Mouse (Mus musculus): Measurements from ENCODE around the gene Rgs6. TPM values are rescaled to one million over a fixed set of nuclear protein-coding genes. Genes with fewer than 3 reads are reported as not detected.

Gene Rgs6
- polyA plus RNA-seq, 1 experiment from 2014 or later: 4.5 TPM

DNA sequence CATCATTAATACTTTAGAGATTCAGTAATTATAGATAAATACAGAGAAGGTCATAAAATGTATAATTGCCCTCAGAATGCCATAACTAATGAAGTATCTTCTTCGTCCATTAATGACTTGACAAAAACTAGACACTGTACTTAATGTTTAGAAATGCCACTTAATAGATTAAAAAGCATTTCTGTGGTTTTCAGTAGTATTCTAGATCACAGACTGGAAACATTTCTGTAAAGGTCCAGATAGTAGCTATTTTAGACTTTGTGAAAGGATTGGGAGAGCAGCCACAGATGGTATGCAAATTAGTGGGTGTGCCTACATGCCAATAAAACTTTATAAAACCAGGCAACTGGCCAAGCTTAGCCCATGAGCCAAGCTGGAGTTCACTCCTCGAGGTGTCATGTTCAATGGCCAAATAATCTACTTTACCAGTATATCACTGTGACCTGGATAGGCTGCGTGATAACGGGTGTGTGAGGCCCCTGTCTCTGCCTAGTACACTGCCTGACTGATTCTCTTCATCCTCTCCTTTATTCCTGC lies 82.2 kb downstream of the Rgs6 start:
- H3K4me2 ChIP-seq: no peak overlapping the region
- no peak overlapping the region for H3K4me3 ChIP-seq
- H3K27me3 ChIP-seq: no peaks in the 10 kb centered on the region
- H3K36me3 ChIP-seq (ENCODE audit: poor library complexity, severe bottlenecking): no peaks in the 10 kb centered on the region
- WGBS: 64% methylated on average over 4 of the region's 4 CpGs
- H3K9ac ChIP-seq: no peak overlapping the region
- H3K27ac ChIP-seq: no peak overlapping the region
- H3K4me1 ChIP-seq: no peaks in the 10 kb centered on the region
- ATAC-seq: no peak
- no peaks in the 10 kb centered on the region for H3K9me3 ChIP-seq (replicated peaks)

DNA sequence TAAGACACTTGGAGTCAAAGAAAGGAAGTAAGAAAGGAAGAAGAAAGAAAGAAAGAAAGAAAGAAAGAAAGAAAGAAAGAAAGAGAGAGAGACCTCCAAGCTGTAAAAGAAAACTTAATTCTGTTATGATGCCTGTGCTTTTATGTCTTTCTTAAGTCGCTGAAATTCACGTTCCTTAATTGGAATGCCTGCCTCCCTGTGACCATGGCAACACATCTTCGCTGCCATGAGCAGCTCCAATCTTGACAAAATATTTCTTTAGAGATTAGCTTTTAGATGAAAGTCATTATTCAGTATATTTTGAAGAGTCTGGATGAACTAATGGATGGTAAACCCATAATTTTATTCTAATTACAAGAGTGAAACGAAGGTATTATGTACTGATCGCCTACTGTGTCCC lies 83.5 kb downstream of the Rgs6 start:
- no peak overlapping the region for H3K4me3 ChIP-seq
- H3K27me3 ChIP-seq: no peaks in the 10 kb centered on the region
- H3K9me3 ChIP-seq (replicated peaks): no peaks in the 10 kb centered on the region
- H3K36me3 ChIP-seq (ENCODE audit: poor library complexity, severe bottlenecking): no peaks in the 10 kb centered on the region
- WGBS: 47% methylated on average over 5 of the region's 5 CpGs
- ATAC-seq: no peak
- no peak overlapping the region for H3K4me2 ChIP-seq
- no peaks in the 10 kb centered on the region for H3K4me1 ChIP-seq
- no peak overlapping the region for H3K9ac ChIP-seq
- H3K27ac ChIP-seq: no peak overlapping the region

DNA sequence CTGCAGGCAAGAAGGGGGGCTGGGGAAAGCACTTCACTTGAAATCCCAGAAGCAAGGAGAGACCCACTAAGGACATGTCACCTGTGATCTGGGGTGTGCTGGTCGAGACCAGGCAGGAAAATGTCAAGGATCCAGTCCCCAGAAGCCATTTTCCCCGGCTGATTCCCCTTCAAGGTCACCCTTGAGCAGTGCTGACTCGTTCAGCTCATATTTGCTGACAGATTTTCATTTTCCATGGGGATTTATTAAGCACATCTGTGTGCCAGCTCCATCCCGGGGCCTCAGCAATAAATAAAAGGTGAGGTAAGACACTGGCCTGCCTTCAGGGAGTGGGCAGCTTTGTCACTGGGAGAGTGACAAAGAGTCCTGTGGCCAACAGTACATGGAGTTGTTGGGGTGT lies 87.0 kb downstream of the Rgs6 start:
- H3K4me2 ChIP-seq: no peak overlapping the region
- no peaks in the 10 kb centered on the region for H3K27me3 ChIP-seq
- H3K4me3 ChIP-seq: no peak overlapping the region
- WGBS: 78% methylated on average over 4 of the region's 4 CpGs
- no peaks in the 10 kb centered on the region for H3K9me3 ChIP-seq (replicated peaks)
- H3K36me3 ChIP-seq (ENCODE audit: poor library complexity, severe bottlenecking): no peaks in the 10 kb centered on the region
- no peak overlapping the region for H3K27ac ChIP-seq
- H3K4me1 ChIP-seq: no peaks in the 10 kb centered on the region
- H3K9ac ChIP-seq: no peak overlapping the region
- no peak for ATAC-seq

DNA sequence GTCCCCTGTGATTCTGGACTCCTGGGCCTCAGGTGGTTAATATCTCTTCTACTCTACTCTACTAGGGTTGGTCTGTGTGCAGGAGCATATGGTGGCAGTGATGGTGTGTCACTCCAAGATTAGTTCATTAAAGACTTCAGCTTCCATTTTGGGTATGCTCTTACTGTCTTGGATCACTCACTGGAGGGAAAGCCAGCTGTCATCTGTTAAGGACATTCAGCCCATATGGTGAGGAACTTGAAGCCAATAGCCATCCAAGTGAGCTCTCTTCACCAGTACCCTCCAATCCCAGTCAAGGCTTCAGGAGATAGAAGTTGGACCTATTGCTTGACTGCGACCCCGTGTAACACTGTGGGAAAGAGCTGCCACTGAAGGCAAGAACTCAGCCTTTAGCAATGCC lies 98.9 kb downstream of the Rgs6 start:
- no peaks in the 10 kb centered on the region for H3K27me3 ChIP-seq
- no peak for ATAC-seq
- H3K9ac ChIP-seq: no peak overlapping the region
- no peaks in the 10 kb centered on the region for H3K4me1 ChIP-seq
- no peaks in the 10 kb centered on the region for H3K36me3 ChIP-seq (ENCODE audit: poor library complexity, severe bottlenecking)
- H3K9me3 ChIP-seq (replicated peaks): no peaks in the 10 kb centered on the region
- no peak overlapping the region for H3K4me3 ChIP-seq
- H3K27ac ChIP-seq: no peak overlapping the region
- H3K4me2 ChIP-seq: no peak overlapping the region
- WGBS: 91% methylated on average over 2 of the region's 2 CpGs

DNA sequence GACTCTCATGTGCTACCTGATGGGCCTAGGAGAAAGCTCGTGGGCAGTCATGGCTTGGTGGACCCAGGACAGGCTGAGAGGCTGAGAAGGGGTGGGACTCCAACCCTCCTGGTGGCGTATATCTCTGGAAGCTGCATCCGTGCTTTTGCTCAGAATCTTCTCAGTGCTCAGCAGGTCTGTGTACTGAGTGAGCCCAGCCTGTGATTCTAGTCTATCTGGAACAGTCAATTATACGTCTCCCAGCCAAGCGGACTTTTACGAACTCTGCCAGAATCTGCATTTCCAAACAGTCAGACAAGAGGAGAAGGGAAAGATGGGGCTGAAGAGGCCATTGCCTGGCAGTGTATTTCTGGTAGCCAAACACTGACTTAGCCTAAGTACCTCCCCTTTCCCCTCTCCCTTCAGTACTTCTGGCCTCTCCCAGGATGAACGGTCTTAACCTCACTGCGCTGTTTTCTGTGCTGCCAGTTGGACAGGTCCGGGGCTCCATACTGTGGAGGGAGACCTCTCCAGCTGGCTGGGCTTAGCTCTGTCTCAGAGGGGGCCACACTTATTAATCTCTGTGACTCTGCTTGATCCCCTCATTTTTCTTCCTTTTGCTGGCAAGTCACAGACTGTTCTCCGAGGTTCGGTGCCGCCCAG lies 110.9 kb downstream of the Rgs6 start:
- Histone ChIP-seq H3K4me3 (no peak overlapping the region), H3K4me2 (no peak overlapping the region), H3K27ac (no peak overlapping the region), H3K9me3 (replicated peaks) (no peaks in the 10 kb centered on the region), H3K36me3 (ENCODE audit: poor library complexity, severe bottlenecking) (no peaks in the 10 kb centered on the region), H3K27me3 (no peaks in the 10 kb centered on the region), H3K4me1 (no peaks in the 10 kb centered on the region), H3K9ac (no peak overlapping the region)
- 83% methylated on average over 12 of the region's 12 CpGs for WGBS
- ATAC-seq: no peak

DNA sequence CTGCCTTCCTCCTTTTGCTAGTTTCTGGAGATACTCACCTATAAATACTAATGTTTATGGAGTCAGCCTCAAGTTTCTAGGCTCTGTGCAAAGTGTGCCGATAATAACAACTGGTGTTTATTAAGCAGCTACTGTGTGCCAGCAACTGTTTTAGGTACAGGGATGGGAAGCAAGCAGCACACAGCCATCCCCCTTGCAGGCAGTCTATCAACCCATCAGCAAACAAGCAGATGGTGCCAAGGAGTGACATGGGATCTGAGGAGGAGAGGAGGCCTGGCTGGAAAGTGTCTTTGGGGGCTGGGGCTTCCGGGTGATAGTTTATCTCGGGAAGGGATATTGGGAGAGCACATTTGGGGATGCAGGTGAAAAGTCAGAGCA lies 111.4 kb downstream of the Rgs6 start:
- H3K4me3 ChIP-seq: no peak overlapping the region
- H3K9me3 ChIP-seq (replicated peaks): no peaks in the 10 kb centered on the region
- no peaks in the 10 kb centered on the region for H3K27me3 ChIP-seq
- WGBS: 85% methylated on average over 3 of the region's 3 CpGs
- no peak overlapping the region for H3K4me2 ChIP-seq
- peak; percentile 45; the same call in 1 of the 2 replicates for ATAC-seq
- no peaks in the 10 kb centered on the region for H3K36me3 ChIP-seq (ENCODE audit: poor library complexity, severe bottlenecking)
- H3K4me1 ChIP-seq: no peaks in the 10 kb centered on the region
- no peak overlapping the region for H3K27ac ChIP-seq
- H3K9ac ChIP-seq: no peak overlapping the region

DNA sequence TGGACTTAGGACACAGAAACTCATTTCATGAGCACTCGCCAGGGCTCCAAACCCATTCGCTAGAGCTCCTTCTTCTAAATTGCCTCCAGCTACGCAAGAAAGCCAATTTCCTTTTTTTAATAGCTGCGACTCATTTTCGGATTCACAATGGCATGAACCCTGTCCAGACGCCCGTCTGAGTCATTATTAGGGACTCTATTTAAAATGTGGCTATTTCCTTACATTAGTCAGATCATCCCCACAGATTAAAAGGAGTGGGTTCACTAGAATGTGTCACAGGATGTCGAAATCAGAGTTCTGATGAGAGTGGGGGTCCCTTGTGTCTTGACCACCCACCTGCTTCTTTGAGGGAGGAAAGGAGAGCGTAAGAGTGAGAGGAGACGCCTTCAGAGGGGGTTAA lies 112.1 kb downstream of the Rgs6 start:
- no peaks in the 10 kb centered on the region for H3K36me3 ChIP-seq (ENCODE audit: poor library complexity, severe bottlenecking)
- H3K27me3 ChIP-seq: no peaks in the 10 kb centered on the region
- no peak overlapping the region for H3K9ac ChIP-seq
- WGBS: 64% methylated on average over 10 of the region's 10 CpGs
- H3K27ac ChIP-seq: no peak overlapping the region
- no peaks in the 10 kb centered on the region for H3K4me1 ChIP-seq
- no peak overlapping the region for H3K4me3 ChIP-seq
- H3K9me3 ChIP-seq (replicated peaks): no peaks in the 10 kb centered on the region
- no peak for ATAC-seq
- no peak overlapping the region for H3K4me2 ChIP-seq

DNA sequence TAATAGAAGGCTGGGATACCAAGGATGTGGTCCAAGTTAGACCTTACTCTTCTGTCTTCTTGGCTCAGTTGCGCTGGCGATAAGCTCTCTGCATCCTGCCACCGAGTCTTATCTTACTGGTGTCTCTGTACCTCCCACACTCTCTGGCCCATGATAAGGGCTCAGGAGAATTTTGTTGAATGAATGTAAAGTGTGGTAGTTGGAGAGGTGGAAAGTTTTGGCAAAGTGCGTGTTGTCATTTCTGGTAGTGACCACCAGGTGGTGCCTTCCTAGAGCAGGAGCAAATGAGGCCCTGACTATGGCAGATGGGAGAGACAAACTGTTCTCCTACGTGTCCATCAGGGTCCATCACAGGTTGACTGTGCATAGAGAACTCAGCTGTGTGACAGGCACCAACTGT lies 112.7 kb downstream of the Rgs6 start:
- 60% methylated on average over 5 of the region's 5 CpGs for WGBS
- no peak overlapping the region for H3K27ac ChIP-seq
- ATAC-seq: no peak
- H3K36me3 ChIP-seq (ENCODE audit: poor library complexity, severe bottlenecking): no peaks in the 10 kb centered on the region
- no peak overlapping the region for H3K4me2 ChIP-seq
- no peaks in the 10 kb centered on the region for H3K4me1 ChIP-seq
- H3K9ac ChIP-seq: no peak overlapping the region
- no peaks in the 10 kb centered on the region for H3K27me3 ChIP-seq
- H3K9me3 ChIP-seq (replicated peaks): no peaks in the 10 kb centered on the region
- H3K4me3 ChIP-seq: no peak overlapping the region

DNA sequence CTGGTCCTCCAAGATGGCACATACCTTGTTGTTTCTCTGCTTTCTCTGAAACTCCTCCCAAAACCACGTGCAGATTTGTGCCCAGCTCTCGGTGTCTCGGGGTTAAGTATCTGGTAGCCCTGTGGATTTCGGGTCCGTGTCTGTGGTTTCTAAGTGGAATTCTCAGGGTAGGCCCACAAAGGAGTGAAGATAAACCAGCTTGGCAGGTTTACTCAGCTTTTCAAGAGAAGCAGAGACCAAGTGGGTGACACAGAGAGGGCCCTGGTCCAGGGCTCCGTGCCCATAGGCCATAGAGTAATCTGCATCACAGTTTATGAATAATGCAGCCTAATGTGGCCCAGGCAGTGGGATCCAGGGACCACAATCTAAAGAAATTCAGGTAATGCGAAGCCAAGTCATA lies 113.3 kb downstream of the Rgs6 start:
- Histone ChIP-seq H3K27ac (no peak overlapping the region), H3K9me3 (replicated peaks) (no peaks in the 10 kb centered on the region), H3K9ac (no peak overlapping the region), H3K4me1 (no peaks in the 10 kb centered on the region), H3K27me3 (no peaks in the 10 kb centered on the region), H3K4me2 (no peak overlapping the region), H3K4me3 (no peak overlapping the region), H3K36me3 (ENCODE audit: poor library complexity, severe bottlenecking) (no peaks in the 10 kb centered on the region)
- WGBS: 85% methylated on average over 7 of the region's 7 CpGs
- ATAC-seq: no peak

DNA sequence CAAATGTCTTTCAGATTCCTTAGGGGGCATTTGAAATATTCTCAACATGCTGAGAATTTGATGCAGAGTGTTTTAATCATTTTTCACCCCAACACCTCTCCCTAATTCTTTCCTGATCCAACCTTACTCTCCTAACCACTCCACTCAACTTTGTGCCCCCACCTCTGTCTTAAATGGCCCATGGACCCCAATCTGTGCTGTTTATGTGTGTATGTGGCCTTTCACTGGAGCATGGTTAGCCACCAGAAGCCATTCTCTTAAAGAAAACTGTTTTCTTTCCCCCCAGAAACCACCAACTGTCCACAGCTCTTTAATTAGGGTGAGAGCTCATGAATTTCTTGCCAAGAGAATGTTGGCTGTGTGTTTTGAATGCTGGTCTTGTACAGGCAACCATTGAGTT lies 122.3 kb downstream of the Rgs6 start:
- Histone ChIP-seq H3K27me3 (no peaks in the 10 kb centered on the region), H3K4me2 (no peak overlapping the region), H3K27ac (no peak overlapping the region), H3K4me1 (no peaks in the 10 kb centered on the region), H3K9me3 (replicated peaks) (no peaks in the 10 kb centered on the region), H3K4me3 (no peak overlapping the region), H3K36me3 (ENCODE audit: poor library complexity, severe bottlenecking) (no peaks in the 10 kb centered on the region), H3K9ac (no peak overlapping the region)
- no peak for ATAC-seq

DNA sequence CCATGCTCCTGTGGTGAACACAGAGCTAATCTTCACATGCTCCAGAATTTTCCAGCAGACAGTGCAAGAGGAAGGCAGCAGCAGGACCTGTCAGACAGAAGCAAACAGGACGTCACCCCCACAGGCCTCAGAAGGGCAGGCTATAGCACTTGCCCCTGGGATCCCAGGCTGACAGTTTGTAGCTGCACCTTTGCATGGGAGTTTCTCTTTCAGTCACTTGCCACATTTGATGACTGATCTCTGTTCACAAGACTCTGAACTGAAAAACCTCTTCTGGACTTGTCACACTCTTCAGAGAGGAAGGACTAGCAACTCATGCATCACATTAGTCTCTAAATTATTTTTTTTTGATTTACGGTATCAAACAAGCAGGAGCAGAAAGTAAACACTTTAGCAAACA lies 126.2 kb downstream of the Rgs6 start:
- no peak overlapping the region for H3K4me2 ChIP-seq
- H3K36me3 ChIP-seq (ENCODE audit: poor library complexity, severe bottlenecking): no peaks in the 10 kb centered on the region
- H3K4me1 ChIP-seq: no peaks in the 10 kb centered on the region
- ATAC-seq: no peak
- H3K9ac ChIP-seq: no peak overlapping the region
- no peaks in the 10 kb centered on the region for H3K27me3 ChIP-seq
- WGBS: 75% methylated on average over 2 of the region's 2 CpGs
- no peaks in the 10 kb centered on the region for H3K9me3 ChIP-seq (replicated peaks)
- H3K4me3 ChIP-seq: no peak overlapping the region
- H3K27ac ChIP-seq: no peak overlapping the region

DNA sequence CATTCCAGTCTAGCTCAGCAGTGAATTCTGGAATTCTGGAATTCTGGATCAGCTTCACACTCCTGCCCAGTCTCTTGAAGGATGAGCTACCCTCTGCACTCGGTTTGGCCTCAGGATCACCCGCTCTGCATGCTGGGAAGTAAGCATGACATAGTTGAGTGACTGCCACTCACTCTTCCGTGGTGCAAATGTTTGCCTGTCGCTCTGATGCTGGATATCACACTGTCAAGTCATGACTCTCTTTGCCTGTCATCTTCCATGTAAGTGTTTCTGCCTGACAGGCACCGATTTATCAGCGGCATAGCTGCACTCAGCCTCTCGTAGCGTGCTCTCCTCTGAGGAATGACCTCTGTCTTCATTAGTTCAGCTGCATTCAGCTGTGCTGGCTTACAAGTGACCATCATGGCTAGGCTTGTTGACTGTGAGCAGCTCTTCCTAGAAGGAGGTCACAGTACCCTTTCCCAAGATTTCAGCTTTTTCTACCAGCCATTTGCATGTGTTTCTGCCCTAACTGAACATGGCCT lies 135.0 kb downstream of the Rgs6 start:
- Histone ChIP-seq H3K9me3 (replicated peaks) (no peaks in the 10 kb centered on the region), H3K9ac (no peak overlapping the region), H3K36me3 (ENCODE audit: poor library complexity, severe bottlenecking) (no peaks in the 10 kb centered on the region), H3K27me3 (no peaks in the 10 kb centered on the region), H3K27ac (no peak overlapping the region; the same call in 1 of the 2 replicates), H3K4me2 (no peak overlapping the region), H3K4me1 (no peaks in the 10 kb centered on the region), H3K4me3 (no peak overlapping the region)
- WGBS: 93% methylated on average over 8 of the region's 8 CpGs
- no peak for ATAC-seq

DNA sequence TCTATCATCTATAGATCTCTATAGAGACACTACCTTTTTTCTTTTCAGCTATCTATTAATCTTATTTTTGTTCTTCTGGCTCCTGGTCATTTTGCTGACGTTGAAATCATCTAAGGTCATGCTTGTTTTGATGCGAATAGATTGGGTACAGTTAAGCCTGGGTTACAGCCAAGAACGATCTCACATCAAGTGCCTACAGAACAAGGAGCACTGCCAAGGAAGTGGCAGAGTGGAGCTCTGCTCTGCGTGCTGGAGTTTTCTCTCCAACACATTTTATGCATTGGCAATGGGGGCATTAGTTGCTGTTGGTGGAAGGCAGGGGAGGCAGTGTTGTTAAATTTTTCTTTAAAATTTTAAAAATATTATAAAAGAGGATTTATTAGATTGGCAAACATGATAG lies 138.2 kb downstream of the Rgs6 start:
- WGBS: 84% methylated on average over 4 of the region's 4 CpGs
- Histone ChIP-seq H3K4me3 (no peak overlapping the region), H3K4me2 (no peak overlapping the region), H3K27me3 (no peaks in the 10 kb centered on the region), H3K9me3 (replicated peaks) (no peaks in the 10 kb centered on the region), H3K36me3 (ENCODE audit: poor library complexity, severe bottlenecking) (no peaks in the 10 kb centered on the region), H3K9ac (no peak overlapping the region), H3K4me1 (no peaks in the 10 kb centered on the region), H3K27ac (no peak overlapping the region)
- ATAC-seq: no peak

Measured in forebrain, embryonic 13.5 days (tissue).